Mouse (Mus musculus): ENCODE results near the gene Lmod2.

DNA sequence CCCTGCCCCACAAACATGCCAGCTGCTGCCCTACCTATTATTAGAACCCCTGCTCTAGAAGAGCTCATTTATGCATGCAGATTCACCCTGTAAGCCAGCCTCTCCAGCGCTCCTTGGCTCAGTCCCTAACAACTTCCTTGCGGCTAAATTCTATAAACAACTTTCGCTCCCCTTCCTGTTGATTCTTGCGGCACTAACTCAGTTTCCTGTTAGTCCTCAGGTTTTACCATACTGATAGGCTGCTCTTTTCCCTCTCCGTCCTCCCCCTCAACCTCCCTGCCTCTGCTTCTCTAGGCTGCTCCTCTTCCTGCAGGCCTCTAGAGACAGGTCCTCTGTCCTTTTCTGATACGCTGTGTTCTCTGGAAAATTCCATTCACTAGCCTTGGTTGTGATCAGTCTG, 26.4 kb upstream of the Lmod2 start:
- TF ChIP-seq FLI1 (IDR thresholded peaks at IDR 0.05; ENCODE audit: low read length) (no peak), GATA1 (IDR thresholded peaks at IDR 0.05; ENCODE audit: borderline replicate concordance, low read length) (no peak)
